Mouse (Mus musculus): Measurements from ENCODE around the gene Polr2m. TPM values are rescaled to one million over a fixed set of nuclear protein-coding genes. Genes with fewer than 3 reads are reported as not detected.
"Not testable (repeated sequence)": the region's sequence is repeated elsewhere in the genome, so short reads cannot be mapped to it uniquely, and the experiment has no call there.

Gene Polr2m
- polyA plus RNA-seq, 1 experiment = 689 TPM

- Histone ChIP-seq H3K36me3 (ENCODE audit: control insufficient read depth, insufficient read depth, low read length) (no peaks in the 10 kb centered on the region), H3K27me3 (ENCODE audit: control insufficient read depth, insufficient read depth, low read length) (no peaks in the 10 kb centered on the region), H3K27ac (ENCODE audit: control insufficient read depth, insufficient read depth, low read length) (no peak overlapping the region), H3K4me3 (ENCODE audit: control insufficient read depth, insufficient read depth, low read length) (no peak overlapping the region), H3K4me1 (replicated peaks; ENCODE audit: control insufficient read depth, insufficient read depth, low read length) (no peaks in the 10 kb centered on the region)
- WGBS = 93% methylated on average over 5 of the region's 5 CpGs
- TF ChIP-seq POLR2A (IDR thresholded peaks at IDR 0.05; ENCODE audit: control insufficient read depth, extremely low read depth, insufficient read depth, low read length, poor library complexity) (no peak), CTCF (IDR thresholded peaks at IDR 0.05; ENCODE audit: borderline replicate concordance, control insufficient read depth, extremely low read depth, insufficient read depth, low read length, poor library complexity) (no peak)
- no peak for DNase-seq
Measured at GRCm38 (mm10) chr9:71493771-71494170, 8.0 kb upstream of the Polr2m start.

GRCm38 (mm10) chr9:71492296-71493025 lies 6.7 kb upstream of the Polr2m start:
- no peaks in the 10 kb centered on the region for H3K27me3 ChIP-seq (ENCODE audit: control insufficient read depth, insufficient read depth, low read length)
- no peak for TF ChIP-seq POLR2A (IDR thresholded peaks at IDR 0.05; ENCODE audit: control insufficient read depth, extremely low read depth, insufficient read depth, low read length, poor library complexity)
- no peak for TF ChIP-seq CTCF (IDR thresholded peaks at IDR 0.05; ENCODE audit: borderline replicate concordance, control insufficient read depth, extremely low read depth, insufficient read depth, low read length, poor library complexity)
- no peaks in the 10 kb centered on the region for H3K4me1 ChIP-seq (replicated peaks; ENCODE audit: control insufficient read depth, insufficient read depth, low read length)
- WGBS = 86% methylated on average over 15 of the region's 15 CpGs
- DNase-seq = no peak
- H3K36me3 ChIP-seq (ENCODE audit: control insufficient read depth, insufficient read depth, low read length) = no peaks in the 10 kb centered on the region
- H3K27ac ChIP-seq (ENCODE audit: control insufficient read depth, insufficient read depth, low read length) = no peak overlapping the region
- H3K4me3 ChIP-seq (ENCODE audit: control insufficient read depth, insufficient read depth, low read length) = no peak overlapping the region

- DNase-seq = no peak
- H3K36me3 ChIP-seq (ENCODE audit: control insufficient read depth, insufficient read depth, low read length) = no peaks in the 10 kb centered on the region
- no peak overlapping the region for H3K4me3 ChIP-seq (ENCODE audit: control insufficient read depth, insufficient read depth, low read length)
- no peaks in the 10 kb centered on the region for H3K4me1 ChIP-seq (replicated peaks; ENCODE audit: control insufficient read depth, insufficient read depth, low read length)
- TF ChIP-seq POLR2A (IDR thresholded peaks at IDR 0.05; ENCODE audit: control insufficient read depth, extremely low read depth, insufficient read depth, low read length, poor library complexity) = no peak
- no peak for TF ChIP-seq CTCF (IDR thresholded peaks at IDR 0.05; ENCODE audit: borderline replicate concordance, control insufficient read depth, extremely low read depth, insufficient read depth, low read length, poor library complexity)
- no peak overlapping the region for H3K27ac ChIP-seq (ENCODE audit: control insufficient read depth, insufficient read depth, low read length)
- H3K27me3 ChIP-seq (ENCODE audit: control insufficient read depth, insufficient read depth, low read length) = no peaks in the 10 kb centered on the region
- WGBS = 88% methylated on average over 3 of the region's 3 CpGs
Measured at GRCm38 (mm10) chr9:71490076-71490475, 4.3 kb upstream of the Polr2m start.

GRCm38 (mm10) chr9:71486127-71486526 lies 392 bp upstream of the Polr2m start:
- DNase-seq = no peak
- TF ChIP-seq POLR2A (IDR thresholded peaks at IDR 0.05; ENCODE audit: control insufficient read depth, extremely low read depth, insufficient read depth, low read length, poor library complexity) (no peak), CTCF (IDR thresholded peaks at IDR 0.05; ENCODE audit: borderline replicate concordance, control insufficient read depth, extremely low read depth, insufficient read depth, low read length, poor library complexity) (no peak)
- WGBS = 45% methylated on average over 7 of the region's 7 CpGs
- Histone ChIP-seq H3K27ac (ENCODE audit: control insufficient read depth, insufficient read depth, low read length) (no peak overlapping the region), H3K27me3 (ENCODE audit: control insufficient read depth, insufficient read depth, low read length) (no peaks in the 10 kb centered on the region), H3K4me1 (replicated peaks; ENCODE audit: control insufficient read depth, insufficient read depth, low read length) (no peaks in the 10 kb centered on the region; the same call in 1 of the 2 replicates), H3K36me3 (ENCODE audit: control insufficient read depth, insufficient read depth, low read length) (peaks cover 22% of the 10 kb centered on the region), H3K4me3 (ENCODE audit: control insufficient read depth, insufficient read depth, low read length) (peak overlapping the region; percentile 96)

- 2% methylated on average over 14 of the region's 14 CpGs for WGBS
- Histone ChIP-seq H3K36me3 (ENCODE audit: control insufficient read depth, insufficient read depth, low read length) (peaks cover 34% of the 10 kb centered on the region), H3K4me3 (ENCODE audit: control insufficient read depth, insufficient read depth, low read length) (peak overlapping the region; percentile 96), H3K4me1 (replicated peaks; ENCODE audit: control insufficient read depth, insufficient read depth, low read length) (no peaks in the 10 kb centered on the region; the same call in 1 of the 2 replicates), H3K27ac (ENCODE audit: control insufficient read depth, insufficient read depth, low read length) (no peak overlapping the region), H3K27me3 (ENCODE audit: control insufficient read depth, insufficient read depth, low read length) (no peaks in the 10 kb centered on the region)
- TF ChIP-seq POLR2A (IDR thresholded peaks at IDR 0.05; ENCODE audit: control insufficient read depth, extremely low read depth, insufficient read depth, low read length, poor library complexity) (no peak), CTCF (IDR thresholded peaks at IDR 0.05; ENCODE audit: borderline replicate concordance, control insufficient read depth, extremely low read depth, insufficient read depth, low read length, poor library complexity) (no peak)
- no peak for DNase-seq
Measured at GRCm38 (mm10) chr9:71484871-71485474, 762 bp downstream of the Polr2m start.

- H3K4me1 ChIP-seq (replicated peaks; ENCODE audit: control insufficient read depth, insufficient read depth, low read length); DNase-seq; H3K27ac ChIP-seq (ENCODE audit: control insufficient read depth, insufficient read depth, low read length); H3K4me3 ChIP-seq (ENCODE audit: control insufficient read depth, insufficient read depth, low read length); H3K27me3 ChIP-seq (ENCODE audit: control insufficient read depth, insufficient read depth, low read length): not testable (repeated sequence)
- peaks cover 45% of the 10 kb centered on the region for H3K36me3 ChIP-seq (ENCODE audit: control insufficient read depth, insufficient read depth, low read length)
- WGBS = 88% methylated on average over 7 of the region's 7 CpGs
Measured at GRCm38 (mm10) chr9:71483872-71484271, 1.9 kb downstream of the Polr2m start.
